Mouse (Mus musculus) liver, embryonic 12.5 days (tissue): ENCODE results near the gene Pcsk2. TPM values are rescaled to one million over a fixed set of nuclear protein-coding genes. Genes with fewer than 3 reads are reported as not detected.

Experiments used
- ATAC-seq: fragments of 200-750 bp; cut with Nextera tagmentation; 2 replicates; pipeline ENCODE4 v1.8.0; 2017; ENCODE audit warnings: moderate number of reproducible peaks, mild to moderate bottlenecking, moderate library complexity
- H3K27ac ChIP-seq: fragments of 300-500 bp; sonication (generic); 2 replicates; pipeline ENCODE4 v1.5.1; 2016; ENCODE audit warnings: mild to moderate bottlenecking
- H3K27me3 ChIP-seq: fragments of 300-500 bp; sonication (generic); replicated peaks from 2 replicates; pipeline ENCODE4 v1.6.1; 2016; ENCODE audit warnings: mild to moderate bottlenecking, moderate library complexity
- H3K36me3 ChIP-seq: fragments of 300-500 bp; sonication (generic); 2 replicates; pipeline ENCODE4 v1.6.1; 2016; ENCODE audit warnings: mild to moderate bottlenecking, moderate library complexity
- H3K4me1 ChIP-seq: fragments of 300-500 bp; sonication (generic); 2 replicates; pipeline ENCODE4 v1.6.1; 2016
- H3K4me2 ChIP-seq: fragments of 300-500 bp; sonication (generic); 2 replicates; pipeline ENCODE4 v1.6.1; 2016; ENCODE audit warnings: mild to moderate bottlenecking, moderate library complexity
- H3K4me3 ChIP-seq: fragments of 300-500 bp; sonication (generic); 2 replicates; pipeline ENCODE4 v1.5.1; 2016; ENCODE audit warnings: mild to moderate bottlenecking, moderate library complexity
- H3K9ac ChIP-seq: fragments of 300-500 bp; sonication (generic); 2 replicates; pipeline ENCODE4 v1.6.1; 2016; ENCODE audit warnings: mild to moderate bottlenecking, moderate library complexity
- H3K9me3 ChIP-seq: fragments of 300-500 bp; sonication (generic); replicated peaks from 2 replicates; pipeline ENCODE4 v1.6.1; 2016; ENCODE audit warnings: mild to moderate bottlenecking, moderate library complexity
- WGBS: fragments of 180-500 bp; shearing (Covaris S2); methylation state at CpG from one replicate; pipeline ENCODE4 v1.1.7; 2016; ENCODE audit not compliant: insufficient replicate concordance; 5-methylcytosine and 5-hydroxymethylcytosine counted together
- polyA plus RNA-seq: library from polyadenylated mRNA; unstranded; fragments of >200 nt; fragmentation: Nextera tagmentation; extraction: Ambion mirVana; gene quantifications from 2 replicates; pipeline ENCODE4 v1.2.1, GENCODE M21; 2016

Pcsk2 gene
- polyA plus RNA-seq, 1 experiment from 2014 or later: 0.07 TPM

GRCm38 (mm10) chr2:143590398-143590797, 44.4 kb downstream of the Pcsk2 start:
- ATAC-seq: no peak
- 79% methylated on average over 2 of the region's 2 CpGs for WGBS
- H3K9me3 ChIP-seq: no peaks in the 10 kb centered on the region
- no peak overlapping the region for H3K4me2 ChIP-seq
- no peaks in the 10 kb centered on the region for H3K36me3 ChIP-seq
- H3K9ac ChIP-seq: no peak overlapping the region
- no peak overlapping the region for H3K27ac ChIP-seq
- H3K27me3 ChIP-seq: no peaks in the 10 kb centered on the region
- H3K4me1 ChIP-seq: no peaks in the 10 kb centered on the region
- H3K4me3 ChIP-seq: no peak overlapping the region

- 50% methylated on average over 3 of the region's 3 CpGs for WGBS
- no peaks in the 10 kb centered on the region for H3K36me3 ChIP-seq
- H3K4me2 ChIP-seq: no peak overlapping the region
- no peak overlapping the region for H3K4me3 ChIP-seq
- no peak overlapping the region for H3K27ac ChIP-seq
- H3K9ac ChIP-seq: no peak overlapping the region
- H3K4me1 ChIP-seq: no peaks in the 10 kb centered on the region
- H3K27me3 ChIP-seq: no peaks in the 10 kb centered on the region
- H3K9me3 ChIP-seq: no peaks in the 10 kb centered on the region
- no peak for ATAC-seq
Measured at GRCm38 (mm10) chr2:143603071-143603470, 57.1 kb downstream of the Pcsk2 start.

GRCm38 (mm10) chr2:143603871-143604512, 58.0 kb downstream of the Pcsk2 start:
- WGBS: 26% methylated on average over 2 of the region's 2 CpGs
- H3K27ac ChIP-seq: no peak overlapping the region
- no peak overlapping the region for H3K4me2 ChIP-seq
- no peak for ATAC-seq
- no peak overlapping the region for H3K9ac ChIP-seq
- H3K4me3 ChIP-seq: no peak overlapping the region
- H3K9me3 ChIP-seq: no peaks in the 10 kb centered on the region
- no peaks in the 10 kb centered on the region for H3K27me3 ChIP-seq
- no peaks in the 10 kb centered on the region for H3K4me1 ChIP-seq
- no peaks in the 10 kb centered on the region for H3K36me3 ChIP-seq

GRCm38 (mm10) chr2:143610355-143611331, 64.7 kb downstream of the Pcsk2 start:
- 61% methylated on average over 9 of the region's 9 CpGs for WGBS
- H3K27me3 ChIP-seq: no peaks in the 10 kb centered on the region
- H3K27ac ChIP-seq: no peak overlapping the region
- no peak overlapping the region for H3K9ac ChIP-seq
- no peaks in the 10 kb centered on the region for H3K4me1 ChIP-seq
- H3K4me2 ChIP-seq: no peak overlapping the region
- H3K36me3 ChIP-seq: no peaks in the 10 kb centered on the region
- ATAC-seq: no peak
- H3K9me3 ChIP-seq: no peaks in the 10 kb centered on the region
- no peak overlapping the region for H3K4me3 ChIP-seq

- Histone ChIP-seq H3K9ac (no peak overlapping the region), H3K4me1 (no peaks in the 10 kb centered on the region), H3K4me3 (no peak overlapping the region), H3K27me3 (no peaks in the 10 kb centered on the region), H3K27ac (no peak overlapping the region), H3K36me3 (no peaks in the 10 kb centered on the region), H3K4me2 (no peak overlapping the region), H3K9me3 (no peaks in the 10 kb centered on the region)
- 33% methylated on average over 3 of the region's 3 CpGs for WGBS
- no peak for ATAC-seq
Measured at GRCm38 (mm10) chr2:143613466-143613865, 67.5 kb downstream of the Pcsk2 start.

GRCm38 (mm10) chr2:143614775-143615174, 68.8 kb downstream of the Pcsk2 start:
- H3K4me2 ChIP-seq: no peak overlapping the region
- H3K9me3 ChIP-seq: no peaks in the 10 kb centered on the region
- H3K36me3 ChIP-seq: no peaks in the 10 kb centered on the region
- no peak for ATAC-seq
- H3K27ac ChIP-seq: no peak overlapping the region
- WGBS: 64% methylated on average over 5 of the region's 5 CpGs
- H3K27me3 ChIP-seq: no peaks in the 10 kb centered on the region
- no peaks in the 10 kb centered on the region for H3K4me1 ChIP-seq
- H3K9ac ChIP-seq: no peak overlapping the region
- no peak overlapping the region for H3K4me3 ChIP-seq

- no peaks in the 10 kb centered on the region for H3K9me3 ChIP-seq
- no peaks in the 10 kb centered on the region for H3K4me1 ChIP-seq
- no peak overlapping the region for H3K9ac ChIP-seq
- ATAC-seq: no peak
- whole genome bisulfite sequencing: 34% methylated on average over 3 of the region's 3 CpGs
- H3K36me3 ChIP-seq: no peaks in the 10 kb centered on the region
- H3K27ac ChIP-seq: no peak overlapping the region
- no peak overlapping the region for H3K4me3 ChIP-seq
- no peak overlapping the region for H3K4me2 ChIP-seq
- H3K27me3 ChIP-seq: no peaks in the 10 kb centered on the region
Measured at GRCm38 (mm10) chr2:143620916-143621315, 75.0 kb downstream of the Pcsk2 start.

- Histone ChIP-seq H3K4me1 (no peaks in the 10 kb centered on the region), H3K9me3 (no peaks in the 10 kb centered on the region), H3K27me3 (no peaks in the 10 kb centered on the region), H3K9ac (no peak overlapping the region), H3K4me3 (no peak overlapping the region), H3K36me3 (no peaks in the 10 kb centered on the region), H3K27ac (no peak overlapping the region), H3K4me2 (no peak overlapping the region)
- 40% methylated on average over 3 of the region's 3 CpGs for WGBS
- ATAC-seq: no peak
Measured at GRCm38 (mm10) chr2:143623916-143624315, 78.0 kb downstream of the Pcsk2 start.

GRCm38 (mm10) chr2:143643305-143643704, 97.3 kb downstream of the Pcsk2 start:
- Histone ChIP-seq H3K9me3 (no peaks in the 10 kb centered on the region), H3K36me3 (no peaks in the 10 kb centered on the region), H3K27me3 (no peaks in the 10 kb centered on the region), H3K4me3 (no peak overlapping the region), H3K4me2 (no peak overlapping the region), H3K4me1 (no peaks in the 10 kb centered on the region), H3K9ac (no peak overlapping the region), H3K27ac (no peak overlapping the region)
- 63% methylated on average over 1 of the region's 1 CpGs for WGBS
- no peak for ATAC-seq

GRCm38 (mm10) chr2:143644374-143644773, 98.4 kb downstream of the Pcsk2 start:
- Histone ChIP-seq H3K4me2 (no peak overlapping the region), H3K4me3 (no peak overlapping the region), H3K27ac (no peak overlapping the region), H3K36me3 (no peaks in the 10 kb centered on the region), H3K9me3 (no peaks in the 10 kb centered on the region), H3K27me3 (no peaks in the 10 kb centered on the region), H3K9ac (no peak overlapping the region), H3K4me1 (no peaks in the 10 kb centered on the region)
- 58% methylated on average over 4 of the region's 4 CpGs for WGBS
- no peak for ATAC-seq

GRCm38 (mm10) chr2:143646001-143646400, 100.0 kb downstream of the Pcsk2 start:
- ATAC-seq: no peak
- WGBS: 61% methylated on average over 5 of the region's 5 CpGs
- H3K27ac ChIP-seq: no peak overlapping the region

GRCm38 (mm10) chr2:143654621-143655020, 108.7 kb downstream of the Pcsk2 start:
- no peak overlapping the region for H3K4me3 ChIP-seq
- H3K27me3 ChIP-seq: no peaks in the 10 kb centered on the region
- H3K4me1 ChIP-seq: no peaks in the 10 kb centered on the region
- H3K27ac ChIP-seq: no peak overlapping the region
- no peak overlapping the region for H3K4me2 ChIP-seq
- no peaks in the 10 kb centered on the region for H3K36me3 ChIP-seq
- WGBS: 64% methylated on average over 4 of the region's 4 CpGs
- ATAC-seq: no peak
- H3K9me3 ChIP-seq: no peaks in the 10 kb centered on the region
- H3K9ac ChIP-seq: no peak overlapping the region

More at GRCm38 (mm10) chr2:143646001-143646400, 100.0 kb downstream of the Pcsk2 start:
- Histone ChIP-seq H3K9ac (no peak overlapping the region), H3K4me3 (no peak overlapping the region), H3K27me3 (no peaks in the 10 kb centered on the region), H3K4me1 (no peaks in the 10 kb centered on the region), H3K4me2 (no peak overlapping the region), H3K36me3 (no peaks in the 10 kb centered on the region), H3K9me3 (no peaks in the 10 kb centered on the region)
